Mouse (Mus musculus) brain, embryonic 14.5 days (tissue): Measurements from ENCODE around the gene Slc38a1. TPM values are rescaled to one million over a fixed set of nuclear protein-coding genes. Genes with fewer than 3 reads are reported as not detected.
"Not testable (repeated sequence)": the region's sequence is repeated elsewhere in the genome, so short reads cannot be mapped to it uniquely, and the experiment has no call there.

Experiments
- DNase-seq: peaks from one replicate; pipeline ENCODE4 v3.0.0-alpha.2; 2011; ENCODE audit warnings: low read depth
- CTCF ChIP-seq: fragments of 200-500 bp; IDR thresholded peaks from 2 replicates; pipeline ENCODE4 v1.5.1; 2012; ENCODE audit warnings: inconsistent platforms, mild to moderate bottlenecking, moderate library complexity, borderline replicate concordance; ENCODE audit not compliant: insufficient read depth, insufficient read length; ENCODE audit errors: extremely low read depth
- POLR2A ChIP-seq: fragments of 200-500 bp; IDR thresholded peaks from 2 replicates; pipeline ENCODE4 v1.6.1; 2012; ENCODE audit warnings: mild to moderate bottlenecking, inconsistent platforms, borderline replicate concordance; ENCODE audit not compliant: poor library complexity, insufficient read depth, insufficient read length, severe bottlenecking; ENCODE audit errors: extremely low read depth
- polyA plus RNA-seq: library from polyadenylated mRNA; depleted of rRNA; stranded (reverse); fragments of >200 nt; gene quantifications from 2 replicates; pipeline ENCODE4 v1.2.3, GENCODE M21; 2012

The Slc38a1 gene
- polyA plus RNA-seq, 1 experiment = 133 TPM

DNA sequence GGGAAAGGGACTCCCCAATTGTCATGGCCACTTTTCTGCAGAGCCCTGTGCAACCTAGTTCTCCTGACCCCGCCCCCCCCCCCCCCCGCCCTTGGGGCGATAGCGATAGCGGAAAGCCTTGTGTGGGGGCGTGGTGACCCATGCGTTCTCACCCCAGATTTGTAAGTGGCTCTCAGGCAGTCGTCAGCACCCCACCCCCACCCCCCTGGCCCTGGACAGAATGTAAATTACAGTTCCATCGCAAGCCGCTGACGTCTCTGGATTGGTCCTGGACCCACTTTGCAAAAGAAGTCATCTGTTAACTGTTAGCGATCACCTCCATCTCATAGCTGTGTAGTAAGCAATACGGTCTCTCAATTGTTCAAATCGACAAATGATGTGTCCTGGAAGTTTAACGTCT is 4.7 kb upstream of the Slc38a1 start:
- no peak for DNase-seq
- TF ChIP-seq CTCF = no peak
- TF ChIP-seq POLR2A = no peak

GRCm38 (mm10) chr15:96641821-96642435 is 785 bp downstream of the Slc38a1 start:
- peak; percentile 71 for DNase-seq
- TF ChIP-seq CTCF (no peak), POLR2A (no peak)

DNA sequence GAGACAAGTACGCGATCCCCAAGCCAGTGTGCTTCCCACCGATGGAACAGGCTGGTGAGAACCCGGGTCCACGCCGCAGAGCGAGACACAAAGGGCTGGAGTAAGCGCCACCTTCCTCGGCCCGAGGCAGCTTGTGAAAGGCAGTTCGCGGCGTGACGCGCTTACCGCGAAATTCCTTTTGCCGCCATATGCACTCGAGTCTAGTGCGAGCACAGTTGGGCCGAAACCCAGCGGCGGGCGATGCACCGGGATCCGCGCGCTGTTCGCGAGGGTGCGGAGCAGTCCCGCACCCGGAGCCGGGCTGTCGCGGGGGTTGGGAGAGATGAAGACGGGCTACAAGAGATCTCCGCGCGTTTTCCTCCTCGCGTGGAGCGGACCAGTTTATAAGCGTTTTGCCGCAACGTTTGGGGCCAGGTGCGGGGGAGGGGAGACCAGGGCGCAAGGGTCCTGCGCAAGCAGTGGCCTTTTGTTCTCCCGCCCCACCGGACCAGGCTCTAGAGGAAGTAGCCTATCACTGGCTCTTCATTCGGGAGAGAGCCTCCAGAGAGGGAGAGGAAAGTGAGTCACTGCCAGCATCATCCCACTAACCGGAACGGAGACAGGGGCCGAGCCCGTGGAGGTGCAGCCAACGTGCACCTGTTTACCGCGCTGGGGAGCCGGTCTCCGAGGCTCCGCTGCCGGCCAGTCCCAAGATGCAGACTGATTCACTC is 1.4 kb downstream of the Slc38a1 start:
- DNase-seq = peak; percentile 90
- TF ChIP-seq CTCF (no peak), POLR2A (peak; percentile 38; the same call in 1 of the 2 replicates)

GRCm38 (mm10) chr15:96640291-96640985 is 2.3 kb downstream of the Slc38a1 start:
- no peak for TF ChIP-seq CTCF
- no peak for TF ChIP-seq POLR2A
- peak; percentile 87 for DNase-seq

GRCm38 (mm10) chr15:96639630-96640029 is 3.1 kb downstream of the Slc38a1 start:
- TF ChIP-seq POLR2A (no peak), CTCF (no peak)
- peak; percentile 31 for DNase-seq

GRCm38 (mm10) chr15:96638656-96639055 is 4.1 kb downstream of the Slc38a1 start:
- DNase-seq = peak; percentile 34
- no peak for TF ChIP-seq CTCF
- no peak for TF ChIP-seq POLR2A

DNA sequence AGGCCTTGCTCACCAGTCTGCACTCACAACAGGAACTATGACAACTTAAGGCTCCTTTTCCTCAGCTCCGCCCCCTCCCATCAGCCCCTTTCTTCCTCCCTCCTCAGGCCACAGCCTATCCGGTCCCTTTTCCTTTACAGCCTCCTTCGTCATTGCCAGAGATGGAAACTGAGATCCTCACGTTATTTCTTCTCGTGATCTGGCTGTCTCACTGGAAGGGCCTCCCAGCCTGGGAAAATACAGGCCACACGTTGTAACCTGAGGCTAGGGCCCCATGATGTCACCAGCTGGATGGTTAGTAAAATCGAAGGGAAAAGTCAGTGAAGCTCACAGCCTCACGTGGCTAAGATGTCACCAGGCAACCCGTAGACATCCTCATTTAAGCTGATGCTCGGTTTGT is 4.5 kb downstream of the Slc38a1 start:
- TF ChIP-seq POLR2A = no peak
- TF ChIP-seq CTCF = no peak
- DNase-seq = no peak

DNA sequence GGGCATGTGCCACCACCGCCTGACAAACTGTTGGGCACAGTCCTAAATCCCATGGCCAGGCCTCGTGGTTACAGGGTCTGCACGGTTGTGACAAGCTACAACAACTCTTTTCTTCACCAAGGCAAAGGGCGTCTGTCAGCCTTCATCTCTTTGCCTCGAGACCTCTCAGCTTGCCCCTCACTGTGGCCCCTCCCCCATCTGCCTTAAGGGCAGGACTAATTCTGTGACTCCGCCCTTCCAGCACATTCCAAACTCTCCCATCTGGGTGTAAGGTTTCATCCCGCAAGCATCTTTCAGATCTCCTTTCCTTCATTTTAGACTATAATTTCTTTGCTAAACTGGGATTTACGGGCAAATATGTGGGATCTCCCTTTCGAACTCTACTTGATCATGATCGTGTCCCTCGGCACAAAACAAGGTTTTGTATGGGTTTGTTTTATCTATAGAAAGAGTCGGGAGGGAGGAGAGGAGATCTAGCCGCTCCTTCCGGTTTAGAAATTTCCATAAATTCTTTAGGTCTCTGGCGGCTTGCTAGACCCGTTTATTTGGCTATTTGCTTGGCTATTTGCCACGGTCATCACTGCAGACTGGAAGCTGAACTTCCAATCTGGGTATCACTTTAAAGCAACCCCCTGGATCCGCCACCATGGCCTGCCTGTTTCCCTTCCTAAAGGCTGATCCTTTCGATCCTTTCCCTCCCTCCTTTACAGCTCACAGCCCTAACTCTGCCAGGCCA is 7.9 kb downstream of the Slc38a1 start:
- no peak for TF ChIP-seq POLR2A
- no peak for TF ChIP-seq CTCF
- DNase-seq = no peak

DNA sequence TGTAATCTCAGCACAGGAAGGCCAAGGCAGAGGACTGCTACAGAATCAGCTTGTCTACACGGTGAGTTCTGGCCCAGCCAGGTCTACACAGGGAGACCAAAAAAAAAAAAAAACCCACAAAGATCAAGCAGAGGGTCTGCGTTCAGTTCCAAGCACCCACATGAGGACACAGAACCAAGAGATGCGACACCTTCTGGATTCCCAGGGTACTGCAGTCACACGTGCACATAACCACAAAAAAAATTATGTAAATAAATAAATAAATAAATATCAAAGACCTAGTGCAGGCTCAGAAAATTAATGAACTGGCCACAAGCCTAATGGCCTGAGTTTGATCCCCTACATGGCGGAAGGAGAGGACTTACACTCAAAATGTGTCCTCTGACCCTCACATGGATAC is 10.5 kb downstream of the Slc38a1 start:
- TF ChIP-seq CTCF = peak; percentile 22; the same call in 1 of the 2 replicates
- no peak for TF ChIP-seq POLR2A
- no peak for DNase-seq

DNA sequence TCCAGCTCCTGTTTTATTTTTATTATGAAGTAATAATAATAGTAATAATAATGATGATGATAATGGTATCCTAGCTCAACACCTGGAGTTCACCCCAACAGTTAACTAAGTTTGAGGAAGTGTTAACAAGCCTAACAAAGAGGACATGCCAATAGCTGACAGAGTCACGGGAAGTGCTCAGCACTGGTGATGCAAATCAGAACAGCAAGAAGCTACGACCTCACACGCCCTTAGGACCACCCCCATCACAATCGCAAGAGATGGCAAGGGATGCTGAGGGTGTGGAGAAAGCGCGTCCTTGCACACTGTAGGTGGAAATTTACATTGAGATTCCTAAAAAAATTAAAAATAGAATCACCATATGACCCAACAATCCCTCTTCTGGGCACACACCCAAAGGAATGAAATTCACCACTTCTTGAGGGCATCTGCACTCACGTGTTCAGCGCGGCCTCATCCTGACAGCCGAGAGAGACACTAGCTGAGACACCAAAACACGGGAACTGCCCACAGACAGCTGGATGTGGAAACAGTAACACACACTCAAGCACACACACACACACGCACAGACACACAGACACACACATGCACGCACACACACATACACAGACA is 11.5 kb downstream of the Slc38a1 start:
- no peak for DNase-seq
- no peak for TF ChIP-seq POLR2A
- TF ChIP-seq CTCF = no peak

- TF ChIP-seq CTCF (no peak), POLR2A (no peak)
- no peak for DNase-seq
Measured at GRCm38 (mm10) chr15:96628256-96628655, 14.5 kb downstream of the Slc38a1 start.

- peak; percentile 23 for DNase-seq
- no peak for TF ChIP-seq CTCF
- TF ChIP-seq POLR2A = no peak
Measured at GRCm38 (mm10) chr15:96626871-96627270, 15.8 kb downstream of the Slc38a1 start.

GRCm38 (mm10) chr15:96625012-96625411 is 17.7 kb downstream of the Slc38a1 start:
- DNase-seq = not testable (repeated sequence)
